Mouse (Mus musculus) gastrocnemius, postnatal 10 days (tissue): ENCODE data around the gene Trappc3. TPM values are rescaled to one million over a fixed set of nuclear protein-coding genes. Genes with fewer than 3 reads are reported as not detected.

Experiments
- DNase-seq: peaks from one replicate; pipeline ENCODE4 v3.0.0; 2021; ENCODE audit warnings: mixed read lengths
- total RNA-seq, 2 experiments: library from RNA; stranded (reverse); gene quantifications; 2 replicates each; pipeline ENCODE4 v1.2.3; 2021

Trappc3 gene
- total RNA-seq, 2 experiments from 2014 or later = 25.7 to 29.2 TPM

DNA sequence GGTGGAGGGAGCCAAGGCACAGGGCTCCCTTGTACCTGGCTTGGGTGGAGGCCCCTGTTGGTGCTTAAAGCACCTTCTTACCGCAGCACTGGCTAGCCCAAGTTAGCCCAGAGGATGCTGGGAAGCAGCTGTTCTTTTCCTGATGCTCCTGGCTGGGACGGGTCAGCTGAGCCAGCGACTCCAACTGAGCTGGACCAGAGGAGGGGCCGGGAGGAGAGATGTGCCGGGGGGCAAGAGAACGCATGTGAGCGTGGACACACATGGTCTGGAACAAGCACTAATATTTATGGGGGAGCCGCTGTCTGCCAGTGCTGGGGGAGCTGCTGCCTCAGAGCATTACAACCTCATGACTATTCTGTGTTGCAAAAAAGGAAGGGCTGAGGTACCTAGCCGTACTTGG, 16.8 kb downstream of the Trappc3 start:
- no peak for DNase-seq

GRCm38 (mm10) chr4:126281706-126282105, 19.6 kb downstream of the Trappc3 start:
- DNase-seq = no peak

- DNase-seq = no peak
Observed at GRCm38 (mm10) chr4:126283582-126283981, 21.5 kb downstream of the Trappc3 start.

- peak; percentile 45 for DNase-seq
Observed at GRCm38 (mm10) chr4:126286492-126286891, 24.4 kb downstream of the Trappc3 start, which contains the start of gene Col8a2. Gene Col8a2, plus strand, starts transcription at chr4:126286793.

DNA sequence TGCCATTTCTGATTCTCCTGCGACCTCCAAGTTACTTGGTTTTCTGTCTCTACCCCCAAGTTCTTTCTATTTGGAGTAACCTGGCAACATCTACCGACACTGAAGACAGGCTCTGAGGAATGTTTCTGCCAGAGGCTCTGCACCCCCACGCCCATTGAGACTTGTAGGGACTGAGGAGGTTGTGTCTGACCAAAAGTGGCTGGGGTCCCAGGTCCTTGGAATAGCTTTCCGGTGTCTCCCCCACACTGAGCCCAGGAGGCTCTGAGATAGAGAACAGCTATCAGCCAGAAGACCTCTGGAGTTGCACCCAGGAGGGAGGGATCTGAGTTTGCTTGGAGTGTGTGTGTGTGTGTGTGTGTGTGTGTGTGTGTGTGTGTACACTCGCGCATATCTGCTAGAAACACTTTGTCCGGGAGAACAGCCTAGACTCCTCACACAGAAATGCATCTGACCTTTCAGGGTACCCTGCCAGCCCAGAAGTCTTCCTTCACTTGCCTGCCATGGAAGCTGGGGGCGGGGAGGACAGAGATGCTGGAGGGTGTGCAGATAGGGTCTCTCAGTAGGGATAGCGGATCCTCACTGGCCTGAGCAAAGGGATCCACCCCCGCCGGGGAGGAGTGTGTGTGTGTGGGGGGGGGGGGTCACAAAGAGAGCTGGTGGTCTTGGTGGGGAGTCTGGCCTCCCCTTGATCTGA, 25.3 kb downstream of the Trappc3 start:
- no peak for DNase-seq

DNA sequence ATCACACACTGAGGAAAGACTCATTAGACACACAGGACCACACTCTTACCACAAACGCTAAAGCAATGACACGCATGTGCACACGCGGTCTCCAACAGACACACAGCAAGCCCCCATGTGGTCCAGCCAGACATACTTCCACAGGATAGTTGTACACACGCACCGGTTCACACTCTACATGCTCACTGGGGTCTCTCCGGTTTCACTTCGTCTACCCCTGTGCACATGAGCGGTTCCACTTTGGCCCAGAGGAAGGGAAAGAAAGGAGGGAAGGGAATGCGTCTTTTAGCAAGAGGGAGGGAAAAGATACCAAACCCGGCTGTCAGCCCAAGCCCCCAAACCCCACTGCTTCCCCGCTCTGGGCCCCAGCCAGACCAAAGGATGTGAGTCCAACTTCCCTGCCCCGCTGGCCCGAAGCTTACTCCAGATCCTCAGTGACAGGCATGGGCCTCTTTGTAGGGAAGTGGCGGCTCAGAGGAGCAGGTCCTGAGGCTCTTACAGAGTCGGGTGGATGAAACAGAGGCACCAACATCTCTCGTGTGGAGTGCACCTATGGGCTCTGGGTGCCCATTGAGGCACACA, 26.1 kb downstream of the Trappc3 start:
- DNase-seq = no peak

DNA sequence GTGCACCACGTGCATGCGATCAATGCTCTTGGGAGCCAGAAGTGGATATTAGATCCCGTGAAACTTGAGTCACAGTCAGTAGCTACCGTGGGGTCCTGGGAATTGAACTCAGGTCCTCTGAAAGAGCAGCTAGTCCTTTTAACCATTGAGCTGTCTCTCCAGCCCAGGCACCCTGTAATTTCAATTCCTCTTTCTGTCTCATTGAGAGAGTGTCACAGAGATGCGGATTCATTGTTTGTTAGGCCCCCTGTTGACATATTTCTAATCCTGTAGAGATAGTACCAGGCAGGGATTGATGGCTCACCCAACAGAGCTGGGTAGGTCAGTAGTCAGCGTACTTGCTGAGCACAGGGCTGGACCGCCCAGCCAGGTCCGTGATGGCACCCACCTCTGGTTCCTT, 28.2 kb downstream of the Trappc3 start:
- no peak for DNase-seq

DNA sequence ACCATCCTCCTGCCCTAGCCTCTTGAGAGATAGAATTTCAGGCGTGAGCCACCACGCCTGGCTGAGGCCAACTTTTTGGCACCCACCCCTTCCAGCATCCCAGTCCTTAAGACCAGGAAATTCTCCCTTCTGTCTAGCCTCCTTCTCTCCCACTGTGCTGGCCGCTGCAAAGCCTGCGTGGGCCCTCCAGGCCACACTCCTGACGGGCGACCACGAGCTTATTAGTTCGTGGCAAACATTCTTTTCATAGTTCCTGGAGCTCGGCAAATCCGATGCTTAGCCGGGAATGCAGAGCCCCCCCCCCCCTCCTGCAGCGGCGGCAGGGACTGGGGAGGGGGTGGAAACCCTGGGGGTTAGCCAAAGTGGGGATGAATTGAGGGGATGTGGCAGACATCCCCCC, 29.1 kb downstream of the Trappc3 start:
- DNase-seq = no peak

DNA sequence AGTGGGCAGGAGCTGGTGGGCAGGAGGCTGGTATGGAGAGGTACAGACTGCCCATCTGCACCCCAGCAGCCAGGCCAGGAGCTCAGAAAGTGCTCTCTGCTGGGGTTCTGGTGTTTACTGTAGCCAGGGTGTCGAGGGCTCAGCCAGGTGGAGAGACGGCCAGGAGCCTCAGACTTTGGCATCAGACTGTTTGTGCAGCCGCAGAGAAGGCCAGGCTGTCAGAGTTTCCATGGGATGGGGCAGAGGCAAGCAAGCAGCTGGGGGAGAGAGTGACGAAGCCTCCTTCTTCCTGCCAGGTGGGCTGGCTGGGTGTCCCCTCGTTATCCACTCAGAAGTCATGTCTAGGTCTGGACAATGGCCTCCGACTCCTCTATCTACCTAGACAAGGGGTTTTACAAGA, 33.0 kb downstream of the Trappc3 start:
- no peak for DNase-seq

DNA sequence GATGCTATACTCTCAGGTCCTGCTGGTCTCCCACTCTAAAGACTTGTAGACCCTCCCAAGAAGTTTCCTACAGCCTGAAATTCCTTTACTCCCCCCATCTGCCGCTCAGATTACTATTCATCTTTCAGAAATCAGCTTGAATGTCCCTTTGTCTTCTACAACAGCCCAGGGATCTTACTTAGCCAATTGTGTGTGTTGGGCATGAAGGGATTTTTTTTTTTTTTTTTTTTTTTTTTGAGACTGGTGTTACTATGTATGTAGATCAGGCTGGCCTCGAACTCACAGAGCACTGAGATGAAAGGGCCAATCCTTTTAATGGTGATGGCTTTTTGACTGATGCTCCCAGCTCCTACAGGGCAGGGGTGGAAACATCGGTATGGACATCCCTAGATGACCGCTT, 33.8 kb downstream of the Trappc3 start:
- no peak for DNase-seq

- DNase-seq = peak; percentile 83
Observed at GRCm38 (mm10) chr4:126296617-126297101, 34.5 kb downstream of the Trappc3 start.

DNA sequence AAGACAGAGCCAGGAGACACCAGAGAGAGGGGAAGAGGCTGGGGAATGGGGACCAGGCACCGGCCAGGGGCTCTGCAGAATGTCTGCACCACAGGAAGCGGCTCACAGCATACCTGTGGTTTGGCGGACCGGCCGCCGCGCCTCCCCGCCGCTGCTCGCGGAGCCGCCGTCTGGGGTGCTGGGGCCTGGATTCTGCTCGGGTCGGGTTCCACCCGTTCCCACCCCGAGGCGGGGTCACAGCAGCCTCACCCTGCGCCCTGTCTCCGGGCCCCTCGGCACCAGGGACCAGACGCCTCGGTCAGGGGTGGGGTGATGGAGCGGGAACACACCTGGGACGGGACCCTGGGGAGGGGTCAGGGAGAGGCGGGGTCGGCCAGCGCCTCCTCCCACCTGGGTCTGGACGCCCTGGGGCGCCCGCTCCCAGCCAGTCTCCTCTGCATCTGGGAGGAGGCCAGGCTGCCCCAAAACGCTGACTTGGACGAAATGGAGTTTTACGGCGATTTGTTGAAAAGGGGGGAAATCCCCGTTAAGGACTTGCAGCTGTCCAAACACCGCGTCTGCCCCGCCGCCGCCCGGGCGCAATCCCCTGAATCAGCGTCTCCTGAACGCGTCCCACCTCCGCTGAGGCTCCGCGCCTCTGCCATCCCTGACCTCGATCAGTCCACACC, 38.9 kb downstream of the Trappc3 start:
- DNase-seq = no peak

DNA sequence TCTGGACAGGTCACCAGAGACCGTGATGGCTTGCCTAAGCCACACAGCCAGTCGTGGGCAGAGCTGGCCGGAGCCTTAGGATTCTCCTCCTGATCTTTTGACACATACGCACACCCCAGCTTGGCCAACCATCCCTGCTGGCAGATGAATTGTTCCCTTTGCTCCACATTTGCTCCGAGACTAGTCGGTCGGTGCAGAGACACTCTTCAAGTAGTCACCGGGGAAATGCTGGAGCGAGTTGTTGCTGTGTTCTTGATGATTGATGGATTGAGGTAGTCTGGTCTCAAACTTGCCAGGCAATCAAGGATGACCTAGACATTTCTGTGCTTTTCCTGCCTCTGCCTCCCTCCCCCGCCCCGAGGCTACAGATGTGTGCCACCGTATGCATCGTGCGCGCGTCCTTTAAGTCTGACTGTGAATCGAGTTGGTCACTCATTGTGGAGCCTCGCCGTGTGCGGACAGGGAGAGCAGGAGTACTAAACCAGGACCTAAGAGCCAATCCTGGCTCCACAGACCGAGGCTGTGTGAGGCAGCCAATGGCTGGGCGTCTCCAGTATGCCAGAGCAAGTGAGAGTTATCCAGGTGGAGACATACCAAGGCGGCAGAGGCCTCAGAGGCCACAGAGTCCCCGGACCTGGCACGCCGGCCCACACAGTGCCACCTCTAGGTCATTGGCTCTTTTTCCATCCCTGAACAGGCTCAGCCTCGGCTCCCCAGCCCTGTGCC, 39.6 kb downstream of the Trappc3 start:
- DNase-seq = no peak

DNA sequence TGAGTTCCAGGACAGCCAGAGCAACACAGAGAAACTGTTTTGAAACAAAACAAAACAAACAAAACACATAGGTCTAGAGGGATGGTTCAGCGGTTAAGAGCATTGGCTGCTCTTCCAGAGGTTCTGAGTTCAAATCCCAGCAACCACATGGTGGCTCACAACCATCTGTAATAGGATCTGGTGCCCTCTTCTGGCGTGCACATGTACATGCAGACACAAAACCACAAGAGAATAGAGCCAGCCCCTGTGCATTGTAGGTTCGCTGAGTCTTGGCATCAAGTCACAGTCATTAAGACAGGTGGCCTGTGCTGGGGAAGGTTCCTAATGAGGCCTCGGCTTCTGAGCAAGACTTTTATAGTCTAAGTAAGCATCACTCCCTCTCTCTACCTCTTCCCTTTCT, 41.8 kb downstream of the Trappc3 start:
- no peak for DNase-seq

DNA sequence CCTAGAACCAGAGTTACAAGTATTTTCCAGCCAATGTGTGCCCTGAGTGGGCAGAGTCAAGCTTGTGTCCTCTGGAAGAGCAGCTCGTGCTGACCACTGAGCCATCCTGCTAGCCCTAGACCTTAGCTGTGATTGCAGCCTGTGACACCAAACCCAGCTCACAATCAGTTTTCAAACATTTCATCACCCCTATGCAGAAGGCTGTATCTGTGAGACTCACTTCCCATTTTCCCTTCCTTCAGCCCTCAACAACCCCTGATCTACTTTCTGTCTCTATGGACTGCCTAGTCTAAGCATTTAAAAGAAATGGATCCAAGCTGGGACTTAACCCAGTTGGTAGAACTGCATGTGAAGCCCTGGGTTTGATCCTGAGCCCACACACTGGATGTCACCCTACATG, 43.3 kb downstream of the Trappc3 start:
- DNase-seq = no peak

DNA sequence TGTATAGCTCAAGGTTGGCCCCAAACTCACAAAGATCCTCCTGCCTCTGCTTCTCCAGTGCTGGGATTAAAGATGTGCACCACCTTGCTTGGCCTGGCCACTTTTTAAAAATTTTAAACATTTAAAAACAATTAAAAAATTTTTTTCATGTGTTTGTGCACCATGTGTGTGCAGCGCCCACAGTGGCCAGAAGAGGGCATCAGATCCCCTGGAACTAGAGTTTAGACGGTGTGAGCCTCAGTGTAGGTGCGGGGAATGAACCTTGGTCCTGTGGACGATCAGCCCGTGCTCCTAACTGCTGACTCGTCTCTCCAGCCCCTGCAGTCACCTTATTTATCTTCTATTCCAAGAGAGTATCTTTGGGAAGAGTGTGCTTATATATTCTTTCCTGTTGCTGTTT, 43.9 kb downstream of the Trappc3 start:
- no peak for DNase-seq

DNA sequence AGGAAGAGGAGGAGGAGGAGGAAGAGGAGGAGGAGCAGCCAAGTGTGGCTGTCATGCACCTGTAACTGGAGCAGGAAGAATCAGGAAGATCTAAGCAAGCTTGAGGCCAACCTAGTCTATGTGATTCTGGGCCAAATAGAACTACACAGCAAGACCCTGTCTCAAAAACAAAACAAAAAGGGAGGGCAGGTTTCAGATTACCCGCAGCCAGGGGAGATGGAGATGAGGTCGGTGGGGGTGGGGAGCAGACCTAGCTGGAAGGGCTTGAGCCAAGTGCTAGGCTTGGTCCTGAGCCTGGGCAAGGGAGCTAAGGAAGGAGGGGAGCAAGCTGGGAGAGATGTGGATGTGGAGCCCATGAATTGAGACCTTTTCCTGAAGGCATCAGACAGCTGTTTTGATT, 44.7 kb downstream of the Trappc3 start:
- DNase-seq = no peak

DNA sequence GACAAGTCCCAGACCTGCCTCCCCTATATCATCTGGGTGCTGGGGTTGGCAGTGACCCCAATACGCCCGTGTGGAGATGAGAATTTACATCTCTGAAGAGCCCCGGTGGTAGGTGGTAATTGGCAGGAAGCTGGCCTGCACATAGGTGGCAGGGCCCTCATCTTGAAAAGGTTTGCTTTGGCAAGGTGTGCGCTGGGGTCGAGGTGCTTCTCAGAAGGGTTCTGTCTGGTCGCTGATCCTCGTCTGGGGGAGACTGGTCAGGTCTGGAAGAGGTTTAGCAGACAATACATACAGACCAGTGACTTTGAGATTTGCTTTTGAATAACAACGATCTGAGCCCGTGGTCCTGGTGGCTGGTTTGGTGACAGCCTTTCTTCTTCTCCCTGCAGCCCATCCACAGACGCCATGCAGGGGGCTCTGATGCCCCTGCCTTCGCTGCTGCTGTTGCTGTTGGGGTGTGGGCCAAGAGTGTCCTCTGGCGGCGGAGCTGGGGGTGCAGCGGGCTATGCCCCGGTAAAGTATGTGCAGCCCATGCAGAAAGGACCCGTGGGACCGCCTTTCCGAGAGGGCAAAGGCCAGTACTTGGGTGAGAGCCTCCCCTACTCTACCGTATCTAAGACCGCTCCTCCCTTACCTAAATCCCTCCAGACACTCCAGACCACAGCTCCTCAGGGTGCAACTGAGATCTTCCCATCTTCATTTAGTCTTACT, 47.2 kb downstream of the Trappc3 start:
- DNase-seq = no peak

GRCm38 (mm10) chr4:126309922-126310309, 47.8 kb downstream of the Trappc3 start:
- peak; percentile 92 for DNase-seq

DNA sequence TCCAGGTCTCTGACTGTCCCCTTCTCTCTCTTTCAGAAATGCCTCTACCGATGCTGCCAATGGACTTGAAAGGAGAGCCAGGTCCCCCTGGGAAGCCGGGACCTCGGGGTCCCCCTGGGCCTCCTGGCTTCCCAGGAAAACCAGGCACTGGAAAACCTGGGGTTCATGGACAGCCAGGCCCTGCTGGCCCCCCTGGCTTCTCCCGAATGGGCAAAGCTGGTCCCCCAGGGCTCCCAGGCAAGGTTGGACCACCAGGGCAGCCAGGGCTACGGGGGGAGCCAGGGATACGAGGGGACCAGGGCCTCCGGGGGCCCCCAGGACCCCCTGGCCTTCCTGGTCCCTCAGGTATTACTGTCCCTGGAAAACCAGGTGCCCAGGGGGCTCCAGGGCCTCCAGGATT, 48.2 kb downstream of the Trappc3 start:
- no peak for DNase-seq

GRCm38 (mm10) chr4:126311566-126312200, 49.6 kb downstream of the Trappc3 start:
- DNase-seq = no peak

GRCm38 (mm10) chr4:126313202-126313601, 51.1 kb downstream of the Trappc3 start:
- DNase-seq = no peak
